Mouse (Mus musculus): ENCODE measurements around the gene Rbpjl. TPM values are rescaled to one million over a fixed set of nuclear protein-coding genes. Genes with fewer than 3 reads are reported as not detected.

Rbpjl gene
- total RNA-seq, 4 experiments from 2014 or later, result 0.17 to 0.77 (median 0.31) TPM

Small RNAs within 50 kb of the gene (microRNA-seq; reads per million reads assigned to microRNA genes)
- gene Mir7678, result 0 reads per million in 2 experiments

Other genes with a start within 250 kb of the Rbpjl start
- 10 to 100 TPM; 17.5 to 19.4 (median 18.5) TPM for gene Kcns1, start 232.0 kb upstream of the Rbpjl start, total RNA-seq (2022)
- not detected for gene Wfdc5, start 220.4 kb upstream of the Rbpjl start, total RNA-seq (2022)
- gene Wfdc12, start 212.5 kb upstream of the Rbpjl start, total RNA-seq (2022), result not detected
- not detected for gene Wfdc15a, start 203.0 kb upstream of the Rbpjl start, total RNA-seq (2022)
- gene Wfdc15b, start 181.5 kb upstream of the Rbpjl start, total RNA-seq (2022), result not detected
- not detected for gene Svs2, start 164.7 kb upstream of the Rbpjl start, total RNA-seq (2022)
- gene Svs3b, start 146.5 kb upstream of the Rbpjl start, total RNA-seq (2022), result not detected
- not detected for gene Svs4, start 124.7 kb upstream of the Rbpjl start, total RNA-seq (2022)
- gene Svs3a, start 113.9 kb upstream of the Rbpjl start, total RNA-seq (2022), result not detected
- gene Svs6, start 86.4 kb upstream of the Rbpjl start, total RNA-seq (2022), result not detected
- not detected for gene Svs5, start 70.4 kb upstream of the Rbpjl start, total RNA-seq (2022)
- gene Slpi, start 14.0 kb upstream of the Rbpjl start, total RNA-seq (2022), result 1 to 10 TPM in 2 of 4 experiments, under 1 TPM in 1, not detected in 1; 0.62 to 1.8 (median 1.3) TPM
- 10 to 100 TPM in 3 of 4 experiments, 1 to 10 TPM in 1; 9.9 to 12.0 (median 10.6) TPM for gene Matn4, start 2.0 kb downstream of the Rbpjl start, total RNA-seq (2022)
- gene Sdc4, start 40.7 kb downstream of the Rbpjl start, total RNA-seq (2022), result 100 to 1,000 TPM in 1 of 4 experiments, 10 to 100 TPM in 3; 81.2 to 117 (median 89.0) TPM
- gene Sys1, start 53.8 kb downstream of the Rbpjl start, total RNA-seq (2022), result 10 to 100 TPM; 39.4 to 46.1 (median 40.6) TPM
- 10 to 100 TPM in 1 of 4 experiments, 1 to 10 TPM in 3; 4.4 to 15.6 (median 6.3) TPM for gene Gm20458, start 57.8 kb downstream of the Rbpjl start, total RNA-seq (2022)
- gene Trp53tg5, start 70.6 kb downstream of the Rbpjl start, total RNA-seq (2022), result not detected
- 100 to 1,000 TPM; 140 to 155 (median 147) TPM for gene Dbndd2, start 83.0 kb downstream of the Rbpjl start, total RNA-seq (2022)
- gene Pigt, start 94.4 kb downstream of the Rbpjl start, total RNA-seq (2022), result 10 to 100 TPM; 84.0 to 97.2 (median 89.5) TPM
- 1 to 10 TPM in 2 of 4 experiments, under 1 TPM in 2; 0.98 to 1.5 (median 1.1) TPM for gene Wfdc2, start 159.3 kb downstream of the Rbpjl start, total RNA-seq (2022)
- not detected for gene Spint3, start 170.3 kb downstream of the Rbpjl start, total RNA-seq (2022)
- gene Wfdc6a, start 182.3 kb downstream of the Rbpjl start, total RNA-seq (2022), result not detected
- not detected for gene Eppin, start 190.5 kb downstream of the Rbpjl start, total RNA-seq (2022)
- not detected for gene Wfdc6b, start 210.4 kb downstream of the Rbpjl start, total RNA-seq (2022)
- not detected for gene Wfdc8, start 210.5 kb downstream of the Rbpjl start, total RNA-seq (2022)
- not detected for gene Wfdc16, start 235.7 kb downstream of the Rbpjl start, total RNA-seq (2022)